Mouse (Mus musculus): ENCODE measurements around the gene Asb4. TPM values are rescaled to one million over a fixed set of nuclear protein-coding genes. Genes with fewer than 3 reads are reported as not detected.

Gene Asb4
- polyA plus RNA-seq, 1 experiment from 2014 or later: 6.7 TPM

DNA sequence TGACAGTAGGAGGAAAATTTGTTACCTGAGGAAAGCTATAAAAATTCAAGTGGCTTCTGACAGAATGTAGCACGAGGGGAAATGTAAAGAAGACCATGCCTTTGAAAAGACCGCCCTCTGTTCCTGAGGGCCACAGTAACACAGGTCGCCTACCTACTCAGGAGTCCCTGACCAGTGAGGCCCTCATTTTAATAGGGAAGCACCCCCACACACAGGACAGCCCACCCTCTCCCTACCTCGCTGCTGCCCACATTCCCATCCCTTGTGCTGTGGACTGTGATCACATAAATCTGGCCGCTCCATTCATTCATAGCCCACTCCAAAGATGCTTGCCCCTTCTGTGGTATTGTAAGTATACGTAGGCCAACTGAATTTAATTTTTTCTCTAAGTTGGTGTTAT is 20.8 kb downstream of the Asb4 start:
- 0 out of 2 replicates have a peak, but pooled peaks have one; percentile 7 for ATAC-seq (ENCODE audit: low read depth)
- Histone ChIP-seq H3K9me3 (ENCODE audit: control insufficient read depth, low read length) (no peaks in the 10 kb centered on the region), H3K4me3 (ENCODE audit: low read depth, low read length) (no peak overlapping the region), H3K4me2 (ENCODE audit: low read depth, low read length) (no peak overlapping the region), H3K36me3 (ENCODE audit: control insufficient read depth, insufficient read depth, low read length) (no peaks in the 10 kb centered on the region), H3K27ac (ENCODE audit: low read depth, low read length) (peak overlapping the region; percentile 76), H3K9ac (replicated peaks; ENCODE audit: low read depth, low read length) (0 out of 2 replicates have a peak overlapping the region, but pooled peaks have one; percentile 16), H3K27me3 (ENCODE audit: control insufficient read depth, insufficient read depth, low read length) (no peaks in the 10 kb centered on the region), H3K4me1 (ENCODE audit: control insufficient read depth, insufficient read depth, low read length) (peaks cover 15% of the 10 kb centered on the region)
- 39% methylated on average over 6 of the region's 6 CpGs for WGBS

DNA sequence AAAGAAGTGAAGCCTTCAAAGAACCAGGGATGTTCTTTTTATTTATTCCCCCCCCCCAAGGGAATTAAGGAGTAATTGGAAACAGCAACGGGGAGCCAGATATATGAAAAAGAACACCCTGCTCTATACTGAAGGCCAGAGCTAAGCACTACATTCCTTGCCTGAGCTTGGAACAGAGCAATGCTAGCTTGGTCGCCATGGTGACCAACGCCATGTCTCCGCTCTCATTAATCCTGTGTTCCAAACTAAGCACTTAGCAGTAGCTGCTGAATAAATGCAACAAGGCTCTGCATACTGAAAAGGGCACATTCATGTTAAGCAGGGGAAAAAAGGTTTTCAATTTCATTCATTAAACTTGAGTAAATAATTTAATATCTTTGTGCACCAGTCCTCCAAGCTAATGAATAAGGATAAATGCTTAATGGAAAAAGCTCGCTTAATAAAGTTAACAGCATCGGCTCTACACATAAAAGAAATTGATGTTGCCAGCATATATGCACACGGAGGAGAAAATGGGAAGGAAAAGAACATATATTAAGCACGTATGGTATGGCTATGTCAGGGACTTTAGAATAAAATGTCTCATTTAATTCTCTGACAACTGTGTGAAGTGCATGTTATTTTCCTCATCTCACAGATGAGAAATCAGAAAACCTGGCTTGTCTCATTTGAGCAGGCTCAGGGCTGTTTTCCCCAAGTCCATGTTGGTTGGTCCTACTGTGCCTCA is 25.4 kb downstream of the Asb4 start:
- peak; percentile 94 for ATAC-seq (ENCODE audit: low read depth)
- Histone ChIP-seq H3K27ac (ENCODE audit: low read depth, low read length) (no peak overlapping the region), H3K9me3 (ENCODE audit: control insufficient read depth, low read length) (no peaks in the 10 kb centered on the region), H3K36me3 (ENCODE audit: control insufficient read depth, insufficient read depth, low read length) (no peaks in the 10 kb centered on the region), H3K9ac (replicated peaks; ENCODE audit: low read depth, low read length) (no peak overlapping the region), H3K4me2 (ENCODE audit: low read depth, low read length) (no peak overlapping the region), H3K27me3 (ENCODE audit: control insufficient read depth, insufficient read depth, low read length) (no peaks in the 10 kb centered on the region), H3K4me3 (ENCODE audit: low read depth, low read length) (no peak overlapping the region), H3K4me1 (ENCODE audit: control insufficient read depth, insufficient read depth, low read length) (peaks cover 9% of the 10 kb centered on the region)
- 17% methylated on average over 8 of the region's 8 CpGs for WGBS

DNA sequence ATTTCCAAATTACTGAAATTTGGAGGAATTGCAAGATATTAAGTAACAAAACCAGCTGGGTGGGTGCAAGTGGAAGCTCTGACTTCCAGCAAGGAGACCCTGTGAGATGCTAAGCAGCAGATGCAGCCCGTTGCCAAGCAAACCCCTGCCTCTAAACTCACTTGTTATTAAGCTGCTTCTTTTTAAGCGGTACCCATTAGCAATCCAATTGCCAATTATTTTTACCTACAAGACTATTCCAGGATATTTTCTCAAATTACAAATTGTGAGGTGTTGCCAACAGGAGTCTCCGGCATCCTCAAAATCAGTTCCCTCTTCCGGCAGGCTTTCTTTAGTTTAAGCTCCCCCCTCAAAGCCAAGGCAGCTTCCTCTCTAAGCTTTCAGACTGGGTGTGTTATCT is 26.5 kb downstream of the Asb4 start:
- WGBS: 62% methylated on average over 4 of the region's 4 CpGs
- Histone ChIP-seq H3K9ac (replicated peaks; ENCODE audit: low read depth, low read length) (no peak overlapping the region), H3K9me3 (ENCODE audit: control insufficient read depth, low read length) (no peaks in the 10 kb centered on the region), H3K36me3 (ENCODE audit: control insufficient read depth, insufficient read depth, low read length) (no peaks in the 10 kb centered on the region), H3K4me2 (ENCODE audit: low read depth, low read length) (no peak overlapping the region), H3K4me3 (ENCODE audit: low read depth, low read length) (no peak overlapping the region), H3K4me1 (ENCODE audit: control insufficient read depth, insufficient read depth, low read length) (peaks cover 3% of the 10 kb centered on the region; the same call in 1 of the 2 replicates), H3K27ac (ENCODE audit: low read depth, low read length) (no peak overlapping the region), H3K27me3 (ENCODE audit: control insufficient read depth, insufficient read depth, low read length) (no peaks in the 10 kb centered on the region)
- no peak for ATAC-seq (ENCODE audit: low read depth)

DNA sequence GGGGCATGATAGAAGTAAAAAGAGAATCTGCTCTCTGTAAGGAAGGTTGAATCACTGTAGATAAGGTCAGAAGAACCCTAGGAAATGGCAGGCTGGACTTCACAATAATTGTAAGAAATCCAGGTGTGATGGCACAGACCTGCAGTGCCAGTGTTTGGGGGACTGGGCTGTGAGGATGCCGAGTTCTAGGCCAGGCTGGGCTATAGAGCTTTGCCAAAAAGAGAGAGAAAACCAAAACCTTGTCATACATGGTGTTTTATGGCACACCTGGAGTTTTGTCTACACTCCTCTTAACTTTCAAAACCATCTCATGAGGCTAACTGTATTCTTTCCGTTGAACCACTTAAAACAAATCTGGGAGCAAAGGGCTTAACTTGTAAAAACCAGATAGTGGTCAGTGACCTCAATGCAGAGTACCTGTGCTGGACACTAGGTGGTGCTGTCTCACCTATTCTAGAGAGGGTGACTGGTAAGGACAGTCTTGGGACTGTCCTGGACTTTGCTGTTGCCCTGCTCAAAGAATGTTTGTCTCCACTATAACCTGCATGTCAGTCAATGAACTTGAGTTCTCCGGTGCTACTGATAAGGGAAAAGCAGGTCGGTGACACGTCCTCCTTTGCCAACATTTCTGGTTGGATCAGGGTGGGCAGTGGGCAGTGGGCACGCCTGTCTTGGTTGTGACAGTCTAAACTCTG is 27.7 kb downstream of the Asb4 start:
- peak; percentile 63; the same call in 1 of the 2 replicates for ATAC-seq (ENCODE audit: low read depth)
- 58% methylated on average over 6 of the region's 6 CpGs for WGBS

DNA sequence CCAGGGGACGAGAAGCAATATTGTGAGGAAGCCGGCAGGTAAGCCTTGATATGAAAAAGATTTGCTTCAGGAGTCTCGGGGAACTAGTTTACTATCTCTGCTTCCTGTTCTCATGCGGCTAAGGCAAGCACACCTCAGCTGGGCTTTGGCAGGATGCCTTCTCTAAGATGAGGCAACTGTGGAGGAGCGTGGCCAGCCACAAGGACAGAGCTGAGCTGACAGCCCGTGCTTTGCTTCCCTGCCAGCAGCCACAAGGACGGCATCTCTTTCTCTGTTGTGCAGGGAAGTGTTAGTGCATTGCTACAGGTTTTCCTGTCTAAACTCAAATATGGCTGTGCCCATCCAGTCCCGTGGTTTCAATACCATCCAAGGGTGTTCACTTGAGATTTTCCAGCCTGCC is 30.1 kb downstream of the Asb4 start:
- H3K27ac ChIP-seq (ENCODE audit: low read depth, low read length): no peak overlapping the region

More for the DNA sequence above, 27.7 kb downstream of the Asb4 start:
- Histone ChIP-seq H3K4me1 (ENCODE audit: control insufficient read depth, insufficient read depth, low read length) (peaks cover 3% of the 10 kb centered on the region; the same call in 1 of the 2 replicates), H3K4me3 (ENCODE audit: low read depth, low read length) (no peak overlapping the region), H3K9ac (replicated peaks; ENCODE audit: low read depth, low read length) (no peak overlapping the region), H3K4me2 (ENCODE audit: low read depth, low read length) (no peak overlapping the region), H3K27ac (ENCODE audit: low read depth, low read length) (no peak overlapping the region), H3K9me3 (ENCODE audit: control insufficient read depth, low read length) (no peaks in the 10 kb centered on the region), H3K27me3 (ENCODE audit: control insufficient read depth, insufficient read depth, low read length) (no peaks in the 10 kb centered on the region), H3K36me3 (ENCODE audit: control insufficient read depth, insufficient read depth, low read length) (no peaks in the 10 kb centered on the region)

DNA sequence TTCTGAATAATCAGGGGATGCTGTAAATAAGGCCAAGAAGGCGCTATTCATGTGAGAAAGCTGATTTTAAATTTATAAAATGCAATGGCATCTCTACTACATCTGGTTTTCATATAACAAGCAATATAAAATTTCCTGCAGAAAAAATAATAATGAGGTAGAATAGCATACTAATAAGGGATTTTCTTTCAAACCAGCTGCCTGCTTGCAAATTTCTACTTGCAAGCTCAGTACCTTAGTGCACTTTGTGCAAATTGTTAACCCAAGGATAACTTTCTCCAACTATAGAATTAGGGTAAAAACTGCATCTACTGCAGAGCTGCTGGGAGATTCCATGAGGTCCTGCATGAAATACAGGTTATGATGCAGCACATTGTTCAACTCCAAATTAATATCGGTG is 38.3 kb downstream of the Asb4 start:
- Histone ChIP-seq H3K9me3 (ENCODE audit: control insufficient read depth, low read length) (no peaks in the 10 kb centered on the region), H3K27ac (ENCODE audit: low read depth, low read length) (no peak overlapping the region), H3K4me1 (ENCODE audit: control insufficient read depth, insufficient read depth, low read length) (no peaks in the 10 kb centered on the region), H3K27me3 (ENCODE audit: control insufficient read depth, insufficient read depth, low read length) (no peaks in the 10 kb centered on the region), H3K4me2 (ENCODE audit: low read depth, low read length) (no peak overlapping the region), H3K36me3 (ENCODE audit: control insufficient read depth, insufficient read depth, low read length) (no peaks in the 10 kb centered on the region), H3K9ac (replicated peaks; ENCODE audit: low read depth, low read length) (no peak overlapping the region), H3K4me3 (ENCODE audit: low read depth, low read length) (no peak overlapping the region)
- 92% methylated on average over 2 of the region's 2 CpGs for WGBS
- ATAC-seq (ENCODE audit: low read depth): no peak

More for the DNA sequence above, 30.1 kb downstream of the Asb4 start:
- 60% methylated on average over 8 of the region's 8 CpGs for WGBS
- no peak overlapping the region for H3K9ac ChIP-seq (replicated peaks; ENCODE audit: low read depth, low read length)
- H3K4me2 ChIP-seq (ENCODE audit: low read depth, low read length): no peak overlapping the region
- H3K4me1 ChIP-seq (ENCODE audit: control insufficient read depth, insufficient read depth, low read length): no peaks in the 10 kb centered on the region; the same call in 1 of the 2 replicates
- H3K36me3 ChIP-seq (ENCODE audit: control insufficient read depth, insufficient read depth, low read length): no peaks in the 10 kb centered on the region
- H3K4me3 ChIP-seq (ENCODE audit: low read depth, low read length): no peak overlapping the region
- no peaks in the 10 kb centered on the region for H3K27me3 ChIP-seq (ENCODE audit: control insufficient read depth, insufficient read depth, low read length)
- no peak for ATAC-seq (ENCODE audit: low read depth)
- no peaks in the 10 kb centered on the region for H3K9me3 ChIP-seq (ENCODE audit: control insufficient read depth, low read length)

DNA sequence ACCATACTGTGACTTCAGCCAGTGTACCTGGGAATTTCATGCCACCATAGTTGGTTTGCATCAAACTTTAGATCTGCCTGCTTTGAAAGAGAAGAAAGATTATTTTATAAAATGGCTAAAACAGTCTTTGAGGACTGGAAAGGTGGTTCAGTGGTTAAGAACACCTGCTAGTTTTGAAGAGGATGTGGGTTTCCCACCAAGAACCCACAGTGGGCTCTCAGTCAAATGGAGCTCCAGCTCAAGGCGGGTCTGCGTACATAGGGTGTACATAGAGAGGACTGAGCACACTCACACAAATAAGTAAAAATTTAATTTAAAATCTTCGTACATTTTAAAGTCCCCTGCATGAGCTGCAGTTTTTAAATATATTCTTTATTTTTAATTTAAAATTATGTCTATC is 39.2 kb downstream of the Asb4 start:
- H3K27me3 ChIP-seq (ENCODE audit: control insufficient read depth, insufficient read depth, low read length): no peaks in the 10 kb centered on the region

DNA sequence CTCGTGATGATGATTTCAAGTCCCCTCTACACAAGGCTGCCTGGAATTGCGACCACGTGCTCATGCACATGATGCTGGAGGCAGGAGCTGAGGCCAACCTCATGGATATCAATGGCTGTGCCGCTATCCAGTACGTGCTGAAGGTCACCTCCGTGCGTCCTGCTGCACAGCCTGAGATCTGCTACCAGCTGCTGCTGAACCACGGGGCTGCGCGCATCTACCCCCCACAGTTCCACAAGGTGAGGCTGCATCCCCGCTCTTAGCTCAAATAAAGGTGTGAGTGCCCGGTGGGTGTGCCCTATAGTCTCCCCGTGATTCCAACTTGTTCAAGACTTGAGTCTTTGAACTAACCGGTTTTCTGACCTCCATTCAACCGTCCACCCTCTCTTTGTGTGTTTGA is 40.4 kb downstream of the Asb4 start:
- no peak overlapping the region for H3K27ac ChIP-seq (ENCODE audit: low read depth, low read length)
- H3K4me3 ChIP-seq (ENCODE audit: low read depth, low read length): no peak overlapping the region
- no peak for ATAC-seq (ENCODE audit: low read depth)
- no peaks in the 10 kb centered on the region for H3K27me3 ChIP-seq (ENCODE audit: control insufficient read depth, insufficient read depth, low read length)
- H3K4me2 ChIP-seq (ENCODE audit: low read depth, low read length): no peak overlapping the region
- no peaks in the 10 kb centered on the region for H3K36me3 ChIP-seq (ENCODE audit: control insufficient read depth, insufficient read depth, low read length)
- no peaks in the 10 kb centered on the region for H3K4me1 ChIP-seq (ENCODE audit: control insufficient read depth, insufficient read depth, low read length)
- no peaks in the 10 kb centered on the region for H3K9me3 ChIP-seq (ENCODE audit: control insufficient read depth, low read length)
- no peak overlapping the region for H3K9ac ChIP-seq (replicated peaks; ENCODE audit: low read depth, low read length)
- 88% methylated on average over 15 of the region's 15 CpGs for WGBS

More for the DNA sequence above, 39.2 kb downstream of the Asb4 start:
- ATAC-seq (ENCODE audit: low read depth): no peak
- no peaks in the 10 kb centered on the region for H3K36me3 ChIP-seq (ENCODE audit: control insufficient read depth, insufficient read depth, low read length)
- H3K4me3 ChIP-seq (ENCODE audit: low read depth, low read length): no peak overlapping the region
- 97% methylated on average over 3 of the region's 3 CpGs for WGBS
- H3K9ac ChIP-seq (replicated peaks; ENCODE audit: low read depth, low read length): no peak overlapping the region
- no peak overlapping the region for H3K4me2 ChIP-seq (ENCODE audit: low read depth, low read length)
- no peaks in the 10 kb centered on the region for H3K9me3 ChIP-seq (ENCODE audit: control insufficient read depth, low read length)
- H3K4me1 ChIP-seq (ENCODE audit: control insufficient read depth, insufficient read depth, low read length): no peaks in the 10 kb centered on the region
- H3K27ac ChIP-seq (ENCODE audit: low read depth, low read length): no peak overlapping the region

DNA sequence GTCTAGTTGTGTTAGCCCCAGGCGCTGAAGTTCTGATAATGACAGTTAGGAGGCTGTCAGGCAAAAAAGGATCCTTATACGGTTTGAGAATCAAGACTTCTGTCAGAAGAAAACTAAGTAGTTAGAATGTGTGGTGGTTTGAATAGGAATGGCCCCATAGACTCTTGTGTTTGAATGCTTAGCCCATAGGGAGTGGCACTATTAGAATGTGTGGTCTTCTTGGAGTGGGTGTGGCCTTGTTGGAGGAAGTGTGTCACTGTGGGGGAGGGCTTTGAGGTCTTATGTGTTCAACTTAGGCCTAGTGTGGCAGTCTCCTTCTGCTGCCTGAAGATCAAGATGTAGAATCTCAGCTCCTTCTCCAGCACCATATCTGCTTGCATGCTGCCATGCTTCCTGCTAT is 43.8 kb downstream of the Asb4 start:
- no peaks in the 10 kb centered on the region for H3K27me3 ChIP-seq (ENCODE audit: control insufficient read depth, insufficient read depth, low read length)
- H3K9ac ChIP-seq (replicated peaks; ENCODE audit: low read depth, low read length): no peak overlapping the region
- no peak overlapping the region for H3K27ac ChIP-seq (ENCODE audit: low read depth, low read length)
- 84% methylated on average over 2 of the region's 2 CpGs for WGBS
- no peaks in the 10 kb centered on the region for H3K4me1 ChIP-seq (ENCODE audit: control insufficient read depth, insufficient read depth, low read length)
- no peaks in the 10 kb centered on the region for H3K9me3 ChIP-seq (ENCODE audit: control insufficient read depth, low read length)
- H3K36me3 ChIP-seq (ENCODE audit: control insufficient read depth, insufficient read depth, low read length): no peaks in the 10 kb centered on the region
- H3K4me3 ChIP-seq (ENCODE audit: low read depth, low read length): no peak overlapping the region
- H3K4me2 ChIP-seq (ENCODE audit: low read depth, low read length): no peak overlapping the region
- no peak for ATAC-seq (ENCODE audit: low read depth)
